Mouse (Mus musculus) small intestine, adult 2 months (tissue): Measurements from ENCODE around the gene Atf6. TPM values are rescaled to one million over a fixed set of nuclear protein-coding genes. Genes with fewer than 3 reads are reported as not detected.

Source experiments
- H3K27ac ChIP-seq: fragments of 200-500 bp; 2 replicates; pipeline ENCODE4 v1.5.1; 2012; ENCODE audit warnings: low read depth, low read length, control low read depth, inconsistent platforms; ENCODE audit not compliant: insufficient read depth
- H3K27me3 ChIP-seq: fragments of 200-500 bp; 2 replicates; pipeline ENCODE4 v1.6.1; 2012; ENCODE audit warnings: mild to moderate bottlenecking, moderate library complexity, low read length, inconsistent platforms; ENCODE audit not compliant: control insufficient read depth, insufficient read depth
- H3K36me3 ChIP-seq: fragments of 200-500 bp; 2 replicates; pipeline ENCODE4 v1.6.1; 2012; ENCODE audit warnings: mild to moderate bottlenecking, low read length, control low read depth, inconsistent platforms; ENCODE audit not compliant: control insufficient read depth, insufficient read depth
- H3K4me1 ChIP-seq: fragments of 200-500 bp; 2 replicates; pipeline ENCODE4 v1.6.1; 2012; ENCODE audit warnings: low read length, inconsistent platforms, mixed read lengths; ENCODE audit not compliant: control insufficient read depth, insufficient read depth, insufficient read length
- H3K4me3 ChIP-seq: fragments of 200-500 bp; 2 replicates; pipeline ENCODE4 v1.5.1; 2012; ENCODE audit warnings: low read depth, mild to moderate bottlenecking, control low read depth, inconsistent platforms, low read length, moderate library complexity
- CTCF ChIP-seq: fragments of 200-500 bp; IDR thresholded peaks from 2 replicates; pipeline ENCODE4 v1.5.1; 2012; ENCODE audit warnings: low read depth, mild to moderate bottlenecking, control low read depth, inconsistent platforms, low read length, moderate library complexity, mixed read lengths; ENCODE audit not compliant: insufficient replicate concordance, insufficient read length; ENCODE audit errors: extremely low read depth
- POLR2A ChIP-seq: fragments of 200-500 bp; IDR thresholded peaks from 2 replicates; pipeline ENCODE4 v1.6.1; 2012; ENCODE audit warnings: low read depth, mild to moderate bottlenecking, control low read depth, inconsistent platforms, low read length, moderate library complexity
- WGBS: fragments of 180-500 bp; shearing (Covaris S2); methylation state at CpG from one replicate; pipeline ENCODE4 v1.1.7; 2018; 5-methylcytosine and 5-hydroxymethylcytosine counted together
- polyA plus RNA-seq: library from polyadenylated mRNA; depleted of rRNA; stranded (reverse); fragments of >200 nt; gene quantifications from 2 replicates; pipeline ENCODE4 v1.2.3, GENCODE M21; 2012

Gene Atf6
- polyA plus RNA-seq, 1 experiment, result 8.4 TPM

DNA sequence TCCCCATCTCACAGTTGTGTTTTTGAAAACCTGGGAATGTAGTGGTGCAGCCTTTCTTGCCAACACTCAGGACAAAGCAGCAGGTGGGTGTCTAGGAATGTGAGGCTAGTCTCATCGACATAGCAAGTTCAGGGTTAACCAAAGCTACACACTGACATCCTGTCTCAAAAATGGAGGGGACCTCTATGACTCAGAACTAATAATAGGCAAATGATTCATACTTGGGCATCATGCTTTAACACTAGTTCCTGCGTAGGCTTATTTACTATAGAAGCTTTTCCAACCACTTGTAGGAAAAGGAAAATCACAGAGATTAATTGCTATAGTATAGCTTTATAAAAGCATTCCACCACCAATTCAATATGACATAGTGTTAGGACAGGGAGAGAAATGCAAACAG is 100.6 kb downstream of the Atf6 start:
- Histone ChIP-seq H3K27ac (no peak overlapping the region), H3K4me1 (no peaks in the 10 kb centered on the region), H3K4me3 (no peak overlapping the region), H3K27me3 (no peaks in the 10 kb centered on the region), H3K36me3 (peaks cover 8% of the 10 kb centered on the region)
- WGBS, result 75% methylated on average over 2 of the region's 2 CpGs
- TF ChIP-seq CTCF, result no peak
- TF ChIP-seq POLR2A, result no peak

DNA sequence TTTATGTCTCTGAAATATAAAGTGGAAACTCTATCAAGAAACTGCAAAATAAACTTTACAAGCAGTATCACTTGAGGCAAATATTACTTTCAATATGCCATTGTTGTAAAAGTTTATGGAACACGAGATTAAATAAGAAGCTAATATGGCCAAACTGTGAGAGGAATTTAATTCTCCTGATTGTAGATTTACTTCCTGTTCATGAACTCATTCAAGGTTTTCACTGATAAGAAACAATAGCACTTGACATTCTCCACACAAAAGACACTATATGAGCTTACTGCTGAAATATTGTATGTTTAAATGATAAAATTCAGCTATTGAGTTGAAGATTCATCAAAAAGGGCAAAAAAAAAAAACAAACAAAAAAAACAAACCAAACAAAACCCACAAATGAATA is 102.8 kb downstream of the Atf6 start:
- WGBS, result 30% methylated on average over 1 of the region's 1 CpGs
- Histone ChIP-seq H3K27ac (no peak overlapping the region), H3K4me3 (no peak overlapping the region), H3K36me3 (peaks cover 7% of the 10 kb centered on the region), H3K27me3 (no peaks in the 10 kb centered on the region), H3K4me1 (no peaks in the 10 kb centered on the region)
- no peak for TF ChIP-seq CTCF

DNA sequence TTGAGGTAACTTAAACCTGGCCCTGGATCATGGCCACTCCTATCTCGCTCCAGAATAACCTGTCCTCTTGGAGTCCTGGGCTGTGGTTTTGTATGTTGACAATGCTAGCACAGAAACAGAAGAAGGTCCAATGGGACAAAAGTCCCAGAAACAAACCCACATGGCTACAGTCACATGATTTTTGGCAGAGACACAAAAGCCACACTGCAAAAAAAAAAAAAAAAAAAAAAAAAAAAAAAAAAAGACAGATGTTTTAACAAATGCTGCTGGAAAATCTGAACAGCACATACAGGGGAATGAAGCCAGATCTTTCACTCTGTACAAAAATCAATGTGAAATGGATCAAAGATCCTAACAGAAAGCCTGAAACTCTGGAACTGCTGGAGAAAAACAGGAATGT is 105.9 kb downstream of the Atf6 start:
- no peaks in the 10 kb centered on the region; the same call in 1 of the 2 replicates for H3K27me3 ChIP-seq
- peaks cover 3% of the 10 kb centered on the region for H3K36me3 ChIP-seq
- no peak overlapping the region for H3K4me3 ChIP-seq
- TF ChIP-seq POLR2A (no peak), CTCF (no peak)
- H3K4me1 ChIP-seq, result no peaks in the 10 kb centered on the region
- H3K27ac ChIP-seq, result no peak overlapping the region
- 90% methylated on average over 1 of the region's 1 CpGs for WGBS

DNA sequence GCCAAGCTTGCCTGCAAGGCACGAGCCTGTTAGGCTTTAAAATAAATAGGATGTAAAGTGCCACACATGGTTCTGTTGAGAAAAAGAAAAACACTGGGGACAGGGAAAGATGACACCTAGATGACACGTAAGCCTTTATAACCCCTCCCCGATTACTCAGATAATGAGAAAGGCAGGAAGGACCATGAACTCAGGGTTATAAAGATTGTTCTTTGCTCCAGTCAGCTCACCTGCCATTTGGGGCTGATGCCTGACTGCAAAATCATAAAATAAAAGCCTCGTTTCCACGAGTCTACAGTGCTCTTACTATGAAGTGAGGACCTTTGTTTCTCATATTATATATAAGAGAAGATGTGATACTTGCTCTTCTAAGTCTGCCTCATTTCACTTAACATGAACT is 114.0 kb downstream of the Atf6 start:
- no peak overlapping the region for H3K27ac ChIP-seq
- H3K4me3 ChIP-seq, result no peak overlapping the region
- H3K36me3 ChIP-seq, result no peaks in the 10 kb centered on the region; the same call in 1 of the 2 replicates
- TF ChIP-seq POLR2A, result no peak
- TF ChIP-seq CTCF, result no peak
- H3K27me3 ChIP-seq, result no peaks in the 10 kb centered on the region; the same call in 1 of the 2 replicates
- 45% methylated on average over 5 of the region's 5 CpGs for WGBS
- H3K4me1 ChIP-seq, result no peaks in the 10 kb centered on the region

DNA sequence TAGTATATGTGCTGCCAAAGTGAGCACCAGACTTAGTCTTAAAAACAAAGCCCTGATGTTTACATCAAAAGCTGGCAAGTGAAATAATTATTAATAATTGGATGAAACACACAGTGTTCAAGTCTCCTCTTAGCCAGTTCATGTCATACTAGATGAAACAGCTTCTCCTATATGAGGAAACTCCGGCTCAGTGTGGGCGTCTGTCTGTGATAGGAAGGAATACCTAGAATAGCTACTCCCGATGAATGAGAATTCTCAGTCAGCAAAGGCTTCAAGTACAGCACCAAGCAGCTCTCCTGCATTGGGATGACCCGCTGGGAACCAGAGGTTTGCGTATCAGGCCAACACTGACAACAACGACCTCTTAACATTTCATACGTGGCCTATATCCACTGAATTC is 115.8 kb downstream of the Atf6 start:
- Histone ChIP-seq H3K27me3 (no peaks in the 10 kb centered on the region; the same call in 1 of the 2 replicates), H3K27ac (no peak overlapping the region), H3K4me3 (no peak overlapping the region), H3K36me3 (no peaks in the 10 kb centered on the region), H3K4me1 (no peaks in the 10 kb centered on the region)
- 92% methylated on average over 7 of the region's 7 CpGs for WGBS
- TF ChIP-seq POLR2A (no peak), CTCF (no peak)

DNA sequence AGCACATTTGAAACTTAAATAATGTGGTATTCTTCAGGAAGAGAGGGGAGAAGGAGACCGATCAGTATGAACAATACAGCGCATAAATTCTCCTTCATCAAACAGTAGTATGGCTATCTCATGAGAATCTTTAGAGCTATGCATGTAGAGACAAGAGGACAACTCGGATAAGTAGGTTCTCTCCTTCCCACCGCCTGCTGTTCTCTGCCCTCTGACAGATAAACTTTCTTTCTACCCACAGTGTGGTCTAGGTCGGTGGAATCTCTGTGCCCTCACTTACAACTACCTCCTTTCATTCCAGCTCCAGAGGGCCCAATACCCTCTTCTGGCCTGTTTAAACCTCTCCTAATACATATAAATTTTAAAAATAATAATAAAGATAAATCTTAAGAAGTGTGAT is 121.0 kb downstream of the Atf6 start:
- TF ChIP-seq CTCF (no peak), POLR2A (no peak)
- Histone ChIP-seq H3K27me3 (no peaks in the 10 kb centered on the region), H3K27ac (no peak overlapping the region), H3K4me1 (no peaks in the 10 kb centered on the region), H3K4me3 (no peak overlapping the region), H3K36me3 (peaks cover 10% of the 10 kb centered on the region)
- 91% methylated on average over 5 of the region's 5 CpGs for WGBS

DNA sequence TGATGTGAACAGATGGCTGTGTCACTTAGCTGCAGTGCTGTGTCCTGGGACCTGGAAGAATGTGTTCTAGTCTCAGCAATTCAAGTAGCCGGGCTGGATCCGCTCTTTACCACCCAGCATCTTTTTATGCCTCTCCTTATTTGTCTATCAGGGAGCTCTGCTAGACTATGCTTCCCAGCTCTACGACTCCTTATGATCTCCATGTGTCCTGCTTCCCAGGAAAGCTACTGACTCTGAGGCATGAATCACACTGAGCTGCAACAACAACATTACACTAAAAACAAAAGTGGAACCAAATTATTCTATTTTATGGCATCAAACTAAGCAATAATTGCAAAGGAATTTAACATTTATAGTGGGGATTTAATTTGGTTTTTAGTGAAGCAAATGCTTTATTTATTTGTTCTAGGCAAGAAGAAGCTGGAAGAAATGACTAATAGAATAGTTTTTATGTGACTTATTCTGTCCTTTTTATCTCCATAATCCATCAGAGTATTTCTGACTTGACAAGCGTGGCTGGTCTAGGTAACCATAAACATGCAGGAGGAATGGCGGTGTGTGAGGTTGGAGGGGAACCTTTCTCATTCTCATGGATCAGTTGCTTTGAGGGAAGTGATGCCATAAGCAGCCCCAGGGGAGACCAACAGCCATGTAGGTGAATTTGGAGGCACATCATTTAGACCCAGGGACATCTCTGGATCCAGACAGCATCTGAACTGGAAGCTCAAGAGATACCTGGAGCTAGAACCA is 125.9 kb downstream of the Atf6 start:
- Histone ChIP-seq H3K27ac (no peak overlapping the region), H3K4me1 (no peaks in the 10 kb centered on the region), H3K36me3 (peaks cover 14% of the 10 kb centered on the region), H3K27me3 (no peaks in the 10 kb centered on the region), H3K4me3 (no peak overlapping the region)
- 74% methylated on average over 5 of the region's 5 CpGs for WGBS
- TF ChIP-seq CTCF, result no peak
- no peak for TF ChIP-seq POLR2A
